Mouse (Mus musculus) thymus, adult 2 months (tissue): ENCODE measurements at regions not wholly inside any gene's neighbourhood (a gene's known extent, or its start where the extent isn't known, plus 50 kb on each side); places are given as distances from the start of the nearest gene placed in this dataset.

ENCODE experiments used
- CTCF ChIP-seq: fragments of 200-500 bp; IDR thresholded peaks from 2 replicates; pipeline ENCODE4 v1.5.1; 2012; ENCODE audit warnings: mild to moderate bottlenecking, control low read depth, low read length, moderate library complexity, borderline replicate concordance; ENCODE audit not compliant: control insufficient read depth, poor library complexity, insufficient read depth; ENCODE audit errors: extremely low read depth
- POLR2A ChIP-seq: fragments of 200-500 bp; IDR thresholded peaks from 2 replicates; pipeline ENCODE4 v1.6.1; 2012; ENCODE audit warnings: mild to moderate bottlenecking, low read length, control low read depth, moderate library complexity; ENCODE audit not compliant: control insufficient read depth, poor library complexity, insufficient read depth; ENCODE audit errors: extremely low read depth

GRCm38 (mm10) chr8:92132949-92133348 is 224.5 kb upstream of the Irx5 start:
- TF ChIP-seq CTCF (no peak), POLR2A (no peak)
